Mouse (Mus musculus): ENCODE results near the gene Wdr25. TPM values are rescaled to one million over a fixed set of nuclear protein-coding genes. Genes with fewer than 3 reads are reported as not detected.

The Wdr25 gene
- polyA plus RNA-seq, 1 experiment from 2014 or later: 8.0 TPM

DNA sequence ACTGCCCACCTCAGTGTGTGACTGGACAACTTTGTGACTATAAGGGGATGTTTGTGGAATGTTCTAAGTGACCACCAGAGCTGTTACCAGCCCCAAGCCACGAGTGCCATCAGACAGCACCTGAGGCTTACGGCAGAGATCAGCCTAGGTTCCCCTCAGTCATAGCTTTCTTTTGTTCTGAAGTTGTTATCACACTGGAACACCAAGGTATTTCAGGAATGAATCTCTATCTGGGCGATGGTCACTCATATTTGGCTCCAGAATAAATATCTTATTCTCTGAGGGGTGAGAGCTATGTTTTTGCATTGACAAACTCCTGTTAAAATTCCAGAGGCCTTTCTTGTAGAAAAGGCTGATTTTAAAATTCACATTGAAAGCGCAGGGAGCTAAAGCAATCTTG lies 14.3 kb upstream of the Wdr25 start:
- peaks cover 72% of the 10 kb centered on the region for H3K36me3 ChIP-seq (ENCODE audit: insufficient read depth)
- H3K9ac ChIP-seq: no peak overlapping the region
- no peaks in the 10 kb centered on the region for H3K27me3 ChIP-seq (ENCODE audit: insufficient read depth, low read length)
- H3K9me3 ChIP-seq (ENCODE audit: low read depth, low read length): no peaks in the 10 kb centered on the region
- no peaks in the 10 kb centered on the region for H3K4me1 ChIP-seq (ENCODE audit: insufficient read depth)
- no peak overlapping the region for H3K4me2 ChIP-seq
- ATAC-seq (ENCODE audit: insufficient read depth) (no peak), DNase-seq (no peak)
- TF ChIP-seq CTCF (IDR thresholded peaks at IDR 0.05; ENCODE audit: low read depth): no peak
- no peak overlapping the region for H3K4me3 ChIP-seq (ENCODE audit: low read depth, low read length)
- WGBS: 85% methylated on average over 4 of the region's 4 CpGs
- H3K27ac ChIP-seq (ENCODE audit: low read depth): no peak overlapping the region

DNA sequence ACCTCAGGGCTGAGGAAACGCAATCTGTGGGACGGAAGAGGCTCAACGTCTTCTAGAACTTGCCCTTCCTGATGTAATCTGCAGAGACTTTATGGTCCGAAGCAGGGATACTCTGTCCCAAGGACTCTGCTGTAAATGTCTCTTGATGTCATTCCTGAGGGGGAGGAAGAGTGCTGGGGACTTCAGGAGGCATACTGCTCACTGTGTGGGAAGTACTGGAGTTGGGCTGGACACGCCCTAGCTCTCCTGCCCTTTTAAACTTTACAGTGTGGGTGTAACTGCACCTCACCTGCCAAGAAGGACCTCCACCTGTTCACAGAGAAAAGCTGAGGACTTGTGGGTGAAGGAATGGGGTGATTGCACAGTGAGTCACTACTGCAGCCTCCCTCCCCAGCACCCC lies 12.8 kb upstream of the Wdr25 start:
- WGBS: 96% methylated on average over 5 of the region's 5 CpGs
- Histone ChIP-seq H3K36me3 (ENCODE audit: insufficient read depth) (peaks cover 71% of the 10 kb centered on the region), H3K9me3 (ENCODE audit: low read depth, low read length) (no peaks in the 10 kb centered on the region), H3K4me3 (ENCODE audit: low read depth, low read length) (no peak overlapping the region), H3K4me1 (ENCODE audit: insufficient read depth) (no peaks in the 10 kb centered on the region), H3K27me3 (ENCODE audit: insufficient read depth, low read length) (no peaks in the 10 kb centered on the region), H3K4me2 (no peak overlapping the region), H3K9ac (no peak overlapping the region), H3K27ac (ENCODE audit: low read depth) (no peak overlapping the region)
- DNase-seq (no peak), ATAC-seq (ENCODE audit: insufficient read depth) (no peak)
- no peak for TF ChIP-seq CTCF (IDR thresholded peaks at IDR 0.05; ENCODE audit: low read depth)

DNA sequence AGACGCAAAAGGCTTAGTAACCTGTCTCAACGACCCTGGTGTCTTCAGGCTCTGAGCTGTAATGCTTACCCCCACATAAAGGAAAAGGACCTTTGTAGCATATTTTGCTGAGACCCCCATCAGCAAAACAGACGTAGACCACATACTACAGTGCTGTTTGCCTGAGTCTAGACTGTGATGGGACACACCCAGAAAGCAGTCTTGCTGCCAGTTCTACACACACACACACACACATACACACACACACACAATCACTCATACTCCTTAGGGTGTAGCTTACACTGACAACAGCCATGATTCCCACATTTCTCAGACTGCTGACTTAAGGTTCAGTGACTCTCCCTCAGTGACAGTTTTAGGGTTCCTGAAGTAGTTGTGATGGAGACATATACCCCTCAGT lies 12.2 kb upstream of the Wdr25 start:
- TF ChIP-seq CTCF (IDR thresholded peaks at IDR 0.05; ENCODE audit: low read depth): no peak
- WGBS: 75% methylated on average over 3 of the region's 3 CpGs

DNA sequence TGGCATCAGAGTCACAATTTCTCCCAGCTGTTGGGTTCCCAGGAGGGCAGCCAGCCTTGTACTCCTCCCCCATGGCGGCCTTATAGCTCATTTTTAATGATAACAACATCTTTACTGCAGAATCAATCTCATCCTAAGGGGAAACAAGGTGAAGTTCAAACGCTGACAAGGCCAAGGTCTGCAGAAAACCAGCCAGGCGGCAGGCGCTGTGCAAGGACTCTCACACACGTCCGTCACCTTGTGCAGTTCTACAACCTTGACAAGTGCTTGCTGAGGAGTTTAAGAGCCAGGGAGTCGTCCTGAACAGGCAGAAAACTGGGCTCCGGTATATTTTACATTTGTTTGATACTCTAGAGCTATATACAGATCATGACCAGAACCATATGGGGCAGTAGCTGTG lies 10.7 kb upstream of the Wdr25 start:
- H3K9me3 ChIP-seq (ENCODE audit: low read depth, low read length): no peaks in the 10 kb centered on the region
- DNase-seq (no peak), ATAC-seq (ENCODE audit: insufficient read depth) (no peak)
- no peak overlapping the region for H3K9ac ChIP-seq
- no peak overlapping the region for H3K27ac ChIP-seq (ENCODE audit: low read depth)
- no peak overlapping the region for H3K4me2 ChIP-seq
- no peak overlapping the region for H3K4me3 ChIP-seq (ENCODE audit: low read depth, low read length)
- H3K4me1 ChIP-seq (ENCODE audit: insufficient read depth): no peaks in the 10 kb centered on the region
- no peaks in the 10 kb centered on the region for H3K27me3 ChIP-seq (ENCODE audit: insufficient read depth, low read length)
- H3K36me3 ChIP-seq (ENCODE audit: insufficient read depth): peaks cover 87% of the 10 kb centered on the region
- TF ChIP-seq CTCF (IDR thresholded peaks at IDR 0.05; ENCODE audit: low read depth): no peak
- 83% methylated on average over 8 of the region's 8 CpGs for WGBS

More for the DNA sequence above, 12.2 kb upstream of the Wdr25 start:
- no peaks in the 10 kb centered on the region for H3K9me3 ChIP-seq (ENCODE audit: low read depth, low read length)
- no peak overlapping the region for H3K4me3 ChIP-seq (ENCODE audit: low read depth, low read length)
- ATAC-seq (ENCODE audit: insufficient read depth) (no peak), DNase-seq (no peak)
- H3K4me1 ChIP-seq (ENCODE audit: insufficient read depth): no peaks in the 10 kb centered on the region
- H3K4me2 ChIP-seq: no peak overlapping the region
- H3K27ac ChIP-seq (ENCODE audit: low read depth): no peak overlapping the region
- H3K27me3 ChIP-seq (ENCODE audit: insufficient read depth, low read length): no peaks in the 10 kb centered on the region
- H3K36me3 ChIP-seq (ENCODE audit: insufficient read depth): peaks cover 74% of the 10 kb centered on the region
- no peak overlapping the region for H3K9ac ChIP-seq

DNA sequence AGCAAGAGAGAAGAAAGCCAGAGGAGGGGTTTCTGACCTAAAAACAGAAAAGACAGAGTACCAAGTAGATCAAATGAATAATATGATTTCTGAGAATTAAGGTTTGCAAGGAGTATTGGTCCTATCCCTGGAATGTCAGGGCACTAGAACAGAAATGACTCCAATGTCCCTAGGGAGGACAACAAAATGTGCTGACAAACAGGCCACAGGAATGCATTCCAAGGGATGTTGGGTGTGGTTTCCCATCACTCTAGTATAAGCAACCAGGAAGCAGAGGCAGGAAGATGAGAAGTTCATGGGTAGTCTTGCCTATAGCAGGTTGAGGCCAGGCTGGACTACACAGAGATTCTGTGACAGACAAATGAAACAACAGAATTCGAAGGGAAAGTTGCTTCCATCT lies 7.5 kb upstream of the Wdr25 start:
- H3K4me1 ChIP-seq (ENCODE audit: insufficient read depth): no peaks in the 10 kb centered on the region
- no peaks in the 10 kb centered on the region for H3K9me3 ChIP-seq (ENCODE audit: low read depth, low read length)
- H3K9ac ChIP-seq: no peak overlapping the region
- H3K36me3 ChIP-seq (ENCODE audit: insufficient read depth): peaks cover 75% of the 10 kb centered on the region
- no peak overlapping the region for H3K4me2 ChIP-seq
- H3K27ac ChIP-seq (ENCODE audit: low read depth): no peak overlapping the region
- ATAC-seq (ENCODE audit: insufficient read depth) (no peak), DNase-seq (no peak)
- no peak overlapping the region for H3K4me3 ChIP-seq (ENCODE audit: low read depth, low read length)
- H3K27me3 ChIP-seq (ENCODE audit: insufficient read depth, low read length): no peaks in the 10 kb centered on the region
- no peak for TF ChIP-seq CTCF (IDR thresholded peaks at IDR 0.05; ENCODE audit: low read depth)
- 90% methylated on average over 1 of the region's 1 CpGs for whole genome bisulfite sequencing

DNA sequence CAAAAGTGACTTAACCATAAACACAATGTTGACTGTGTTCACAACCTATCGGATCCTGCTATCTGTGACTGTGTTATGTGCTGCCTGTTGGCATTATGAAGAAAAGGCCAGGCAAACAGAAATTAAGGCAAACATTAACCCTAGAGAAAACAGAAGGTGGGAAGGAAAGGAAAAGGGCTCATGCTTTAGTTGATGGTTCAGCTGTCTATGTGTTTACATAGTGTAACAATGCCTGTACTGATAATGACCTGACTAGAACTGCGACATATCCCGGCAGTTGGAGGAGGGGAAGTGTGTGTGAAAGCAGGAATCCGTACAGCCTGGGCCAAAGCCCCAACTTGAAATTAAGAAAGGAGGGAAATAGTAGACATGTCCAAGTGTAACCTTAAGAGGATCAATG lies 6.4 kb upstream of the Wdr25 start:
- WGBS: 57% methylated on average over 4 of the region's 4 CpGs
- Histone ChIP-seq H3K4me3 (ENCODE audit: low read depth, low read length) (no peak overlapping the region), H3K9ac (no peak overlapping the region), H3K27me3 (ENCODE audit: insufficient read depth, low read length) (no peaks in the 10 kb centered on the region), H3K36me3 (ENCODE audit: insufficient read depth) (peaks cover 65% of the 10 kb centered on the region), H3K9me3 (ENCODE audit: low read depth, low read length) (no peaks in the 10 kb centered on the region), H3K4me2 (no peak overlapping the region), H3K4me1 (ENCODE audit: insufficient read depth) (no peaks in the 10 kb centered on the region), H3K27ac (ENCODE audit: low read depth) (no peak overlapping the region)
- no peak for TF ChIP-seq CTCF (IDR thresholded peaks at IDR 0.05; ENCODE audit: low read depth)
- ATAC-seq (ENCODE audit: insufficient read depth): no peak
- DNase-seq: no peak

DNA sequence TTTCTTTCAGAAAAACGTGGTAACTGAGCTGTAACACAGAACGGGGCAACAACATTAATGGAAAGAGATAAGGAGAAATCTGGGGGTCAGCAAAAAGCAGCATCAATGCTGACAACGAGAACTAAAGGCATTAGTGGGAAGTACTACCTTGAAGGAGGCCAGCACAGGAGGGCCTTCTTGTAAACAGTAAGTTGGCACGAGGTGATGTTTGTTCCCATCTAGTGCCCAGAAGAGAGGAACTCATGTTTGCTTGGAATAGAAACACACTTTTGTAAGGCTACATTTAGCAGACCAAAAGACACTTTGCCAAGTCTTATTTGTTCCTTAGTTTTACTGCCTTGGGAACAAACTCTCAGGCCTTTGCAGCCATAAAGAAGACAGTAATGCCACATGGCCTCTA lies 4.8 kb upstream of the Wdr25 start:
- DNase-seq (no peak), ATAC-seq (ENCODE audit: insufficient read depth) (no peak)
- peaks cover 50% of the 10 kb centered on the region for H3K36me3 ChIP-seq (ENCODE audit: insufficient read depth)
- no peak overlapping the region for H3K27ac ChIP-seq (ENCODE audit: low read depth)
- H3K27me3 ChIP-seq (ENCODE audit: insufficient read depth, low read length): no peaks in the 10 kb centered on the region
- H3K4me3 ChIP-seq (ENCODE audit: low read depth, low read length): no peak overlapping the region
- no peak for TF ChIP-seq CTCF (IDR thresholded peaks at IDR 0.05; ENCODE audit: low read depth)
- H3K9me3 ChIP-seq (ENCODE audit: low read depth, low read length): no peaks in the 10 kb centered on the region
- 0 out of 2 replicates have a peak, but pooled peaks cover 6% of the 10 kb centered on the region for H3K4me1 ChIP-seq (ENCODE audit: insufficient read depth)
- WGBS: 81% methylated on average over 4 of the region's 4 CpGs
- H3K4me2 ChIP-seq: no peak overlapping the region
- H3K9ac ChIP-seq: no peak overlapping the region

Data from lung, embryonic 14.5 days (tissue).